Mouse (Mus musculus): ENCODE measurements around the gene Cd86.

GRCm38 (mm10) chr16:36571942-36572341 is 93.9 kb downstream of the Cd86 start:
- TF ChIP-seq CTCF (IDR thresholded peaks at IDR 0.05; ENCODE audit: control insufficient read depth, insufficient read depth, low read length): no peak
- TF ChIP-seq POLR2A (IDR thresholded peaks at IDR 0.05; ENCODE audit: borderline replicate concordance, control insufficient read depth, low read depth, low read length): no peak

All from bone marrow, adult 2 months (tissue).